Mouse (Mus musculus) hindbrain, embryonic 14.5 days (tissue): Measurements from ENCODE around the gene Slc36a1. TPM values are rescaled to one million over a fixed set of nuclear protein-coding genes. Genes with fewer than 3 reads are reported as not detected.

Source experiments
- ATAC-seq: fragments of 200-750 bp; cut with Nextera tagmentation; 2 replicates; pipeline ENCODE4 v1.8.0; 2017; ENCODE audit warnings: moderate number of reproducible peaks, mild to moderate bottlenecking, moderate TSS enrichment, moderate library complexity; ENCODE audit not compliant: low FRiP score
- DNase-seq: peaks from one replicate; pipeline ENCODE4 v3.0.0-alpha.2; 2015; ENCODE audit warnings: low spot score
- H3K27ac ChIP-seq: fragments of 300-500 bp; sonication (generic); 2 replicates; pipeline ENCODE4 v1.5.1; 2014; ENCODE audit warnings: mild to moderate bottlenecking, moderate library complexity
- H3K27me3 ChIP-seq: fragments of 300-500 bp; sonication (generic); 2 replicates; pipeline ENCODE4 v1.6.1; 2014; ENCODE audit warnings: mild to moderate bottlenecking, low read length, mixed read lengths; ENCODE audit not compliant: control insufficient read depth, insufficient read depth
- H3K36me3 ChIP-seq: fragments of 300-500 bp; sonication (generic); replicated peaks from 2 replicates; pipeline ENCODE4 v1.6.1; 2014; ENCODE audit not compliant: control insufficient read depth, insufficient read depth
- H3K4me1 ChIP-seq: fragments of 300-500 bp; sonication (generic); replicated peaks from 2 replicates; pipeline ENCODE4 v1.6.1; 2014; ENCODE audit warnings: antibody characterized with exemption, low read length, mixed read lengths; ENCODE audit not compliant: control insufficient read depth, insufficient read depth
- H3K4me2 ChIP-seq: fragments of 300-500 bp; sonication (generic); replicated peaks from 2 replicates; pipeline ENCODE4 v1.6.1; 2014; ENCODE audit warnings: mild to moderate bottlenecking, moderate library complexity
- H3K4me3 ChIP-seq: fragments of 300-500 bp; sonication (generic); replicated peaks from 2 replicates; pipeline ENCODE4 v1.5.1; 2014; ENCODE audit warnings: mild to moderate bottlenecking, low read length
- H3K9ac ChIP-seq: fragments of 300-500 bp; sonication (generic); 2 replicates; pipeline ENCODE4 v1.6.1; 2014
- H3K9me3 ChIP-seq: fragments of 300-500 bp; sonication (generic); 2 replicates; pipeline ENCODE4 v1.6.1; 2016; ENCODE audit warnings: low read length; ENCODE audit not compliant: control insufficient read depth
- WGBS: fragments of 180-500 bp; shearing (Covaris S2); extraction: QIAGEN DNeasy Blood & Tissue Kit; methylation state at CpG from one replicate; pipeline ENCODE4 v1.1.7; 2014; 5-methylcytosine and 5-hydroxymethylcytosine counted together
- polyA plus RNA-seq: library from polyadenylated mRNA; unstranded; fragments of >200 nt; fragmentation: Nextera tagmentation; extraction: Ambion mirVana; gene quantifications from 2 replicates; pipeline ENCODE4 v1.2.1, GENCODE M21; 2014

The Slc36a1 gene
- polyA plus RNA-seq, 1 experiment from 2014 or later, result 4.8 TPM

- H3K4me1 ChIP-seq, result no peaks in the 10 kb centered on the region
- H3K9me3 ChIP-seq, result no peaks in the 10 kb centered on the region
- peaks cover 61% of the 10 kb centered on the region for H3K36me3 ChIP-seq
- no peak overlapping the region for H3K27ac ChIP-seq
- ATAC-seq (no peak), DNase-seq (no peak)
- no peak overlapping the region for H3K4me3 ChIP-seq
- no peak overlapping the region for H3K9ac ChIP-seq
- H3K27me3 ChIP-seq, result no peaks in the 10 kb centered on the region
- no peak overlapping the region for H3K4me2 ChIP-seq
- WGBS, result 84% methylated on average over 13 of the region's 13 CpGs
Observed at GRCm38 (mm10) chr11:55216830-55217229, 12.7 kb downstream of the Slc36a1 start.

- H3K36me3 ChIP-seq, result peaks cover 66% of the 10 kb centered on the region
- no peaks in the 10 kb centered on the region for H3K9me3 ChIP-seq
- no peaks in the 10 kb centered on the region for H3K4me1 ChIP-seq
- H3K27me3 ChIP-seq, result no peaks in the 10 kb centered on the region
- no peak overlapping the region for H3K4me2 ChIP-seq
- H3K9ac ChIP-seq, result no peak overlapping the region
- WGBS, result 90% methylated on average over 4 of the region's 4 CpGs
- H3K27ac ChIP-seq, result no peak overlapping the region
- no peak for DNase-seq
- ATAC-seq, result no peak
- no peak overlapping the region for H3K4me3 ChIP-seq
Observed at GRCm38 (mm10) chr11:55217418-55217817, 13.3 kb downstream of the Slc36a1 start.

- no peaks in the 10 kb centered on the region for H3K9me3 ChIP-seq
- ATAC-seq (no peak), DNase-seq (no peak)
- no peak overlapping the region for H3K27ac ChIP-seq
- no peak overlapping the region for H3K4me2 ChIP-seq
- 94% methylated on average over 7 of the region's 7 CpGs for WGBS
- no peak overlapping the region for H3K9ac ChIP-seq
- H3K36me3 ChIP-seq, result peaks cover 71% of the 10 kb centered on the region
- H3K4me1 ChIP-seq, result no peaks in the 10 kb centered on the region
- no peaks in the 10 kb centered on the region for H3K27me3 ChIP-seq
- no peak overlapping the region for H3K4me3 ChIP-seq
Observed at GRCm38 (mm10) chr11:55217880-55218279, 13.7 kb downstream of the Slc36a1 start.

GRCm38 (mm10) chr11:55218473-55218872 lies 14.3 kb downstream of the Slc36a1 start:
- ATAC-seq, result no peak
- no peak for DNase-seq
- Histone ChIP-seq H3K4me1 (no peaks in the 10 kb centered on the region), H3K4me2 (no peak overlapping the region), H3K4me3 (no peak overlapping the region), H3K9ac (no peak overlapping the region), H3K9me3 (no peaks in the 10 kb centered on the region), H3K27ac (no peak overlapping the region), H3K36me3 (peaks cover 76% of the 10 kb centered on the region), H3K27me3 (no peaks in the 10 kb centered on the region)
- WGBS, result 93% methylated on average over 3 of the region's 3 CpGs

GRCm38 (mm10) chr11:55221306-55221705 lies 17.2 kb downstream of the Slc36a1 start:
- Histone ChIP-seq H3K27me3 (no peaks in the 10 kb centered on the region), H3K9ac (no peak overlapping the region), H3K36me3 (peaks cover 85% of the 10 kb centered on the region), H3K4me2 (no peak overlapping the region), H3K9me3 (no peaks in the 10 kb centered on the region), H3K4me1 (no peaks in the 10 kb centered on the region), H3K4me3 (no peak overlapping the region), H3K27ac (no peak overlapping the region)
- ATAC-seq, result no peak
- DNase-seq, result no peak
- whole genome bisulfite sequencing, result 86% methylated on average over 7 of the region's 7 CpGs

- Histone ChIP-seq H3K4me1 (no peaks in the 10 kb centered on the region), H3K9me3 (no peaks in the 10 kb centered on the region), H3K27me3 (no peaks in the 10 kb centered on the region), H3K36me3 (peaks cover 56% of the 10 kb centered on the region), H3K4me2 (no peak overlapping the region), H3K9ac (no peak overlapping the region), H3K4me3 (no peak overlapping the region), H3K27ac (no peak overlapping the region)
- WGBS, result 95% methylated on average over 6 of the region's 6 CpGs
- DNase-seq (no peak), ATAC-seq (no peak)
Observed at GRCm38 (mm10) chr11:55231034-55231433, 26.9 kb downstream of the Slc36a1 start.

GRCm38 (mm10) chr11:55234288-55234687 lies 30.1 kb downstream of the Slc36a1 start:
- Histone ChIP-seq H3K9me3 (no peaks in the 10 kb centered on the region), H3K4me3 (no peak overlapping the region), H3K9ac (no peak overlapping the region), H3K4me1 (no peaks in the 10 kb centered on the region), H3K4me2 (no peak overlapping the region), H3K27ac (no peak overlapping the region), H3K27me3 (no peaks in the 10 kb centered on the region), H3K36me3 (peaks cover 38% of the 10 kb centered on the region)
- ATAC-seq (no peak), DNase-seq (no peak)
- WGBS, result 88% methylated on average over 7 of the region's 7 CpGs

- no peaks in the 10 kb centered on the region for H3K27me3 ChIP-seq
- H3K27ac ChIP-seq, result no peak overlapping the region
- DNase-seq (no peak), ATAC-seq (no peak)
- H3K4me2 ChIP-seq, result no peak overlapping the region
- H3K9ac ChIP-seq, result no peak overlapping the region
- H3K36me3 ChIP-seq, result peaks cover 33% of the 10 kb centered on the region
- H3K4me1 ChIP-seq, result no peaks in the 10 kb centered on the region
- no peak overlapping the region for H3K4me3 ChIP-seq
- no peaks in the 10 kb centered on the region for H3K9me3 ChIP-seq
- WGBS, result 89% methylated on average over 4 of the region's 4 CpGs
Observed at GRCm38 (mm10) chr11:55234791-55235190, 30.6 kb downstream of the Slc36a1 start.

- H3K4me1 ChIP-seq, result no peaks in the 10 kb centered on the region
- no peak overlapping the region for H3K27ac ChIP-seq
- H3K9me3 ChIP-seq, result no peaks in the 10 kb centered on the region
- H3K36me3 ChIP-seq, result peaks cover 25% of the 10 kb centered on the region
- ATAC-seq, result no peak
- H3K27me3 ChIP-seq, result no peaks in the 10 kb centered on the region
- no peak overlapping the region for H3K4me2 ChIP-seq
- H3K4me3 ChIP-seq, result no peak overlapping the region
- DNase-seq, result no peak
- 65% methylated on average over 1 of the region's 1 CpGs for WGBS
- no peak overlapping the region for H3K9ac ChIP-seq
Observed at GRCm38 (mm10) chr11:55236815-55237214, 32.7 kb downstream of the Slc36a1 start.

- WGBS, result 75% methylated on average over 3 of the region's 3 CpGs
- no peak overlapping the region for H3K9ac ChIP-seq
- no peaks in the 10 kb centered on the region for H3K27me3 ChIP-seq
- ATAC-seq, result no peak
- H3K27ac ChIP-seq, result no peak overlapping the region
- H3K4me3 ChIP-seq, result no peak overlapping the region
- no peak overlapping the region for H3K4me2 ChIP-seq
- no peaks in the 10 kb centered on the region for H3K4me1 ChIP-seq
- no peak for DNase-seq
- H3K36me3 ChIP-seq, result no peaks in the 10 kb centered on the region
- no peaks in the 10 kb centered on the region for H3K9me3 ChIP-seq
Observed at GRCm38 (mm10) chr11:55239496-55239895, 35.3 kb downstream of the Slc36a1 start.
